Mouse (Mus musculus): ENCODE measurements around the gene Rrn3.

- no peak for TF ChIP-seq CHD2 (IDR thresholded peaks at IDR 0.05; ENCODE audit: low read depth, low read length)
- no peak for TF ChIP-seq MAFK (IDR thresholded peaks at IDR 0.05; ENCODE audit: insufficient read depth, low read depth, low read length)
- no peak for TF ChIP-seq ZC3H11A (IDR thresholded peaks at IDR 0.05; ENCODE audit: borderline replicate concordance, low read depth, low read length)
Measured at GRCm38 (mm10) chr16:13804666-13805065, 24.2 kb downstream of the Rrn3 start.
